Mouse (Mus musculus) cerebellum, postnatal 14 days (tissue): ENCODE results near the gene Ces1e.

Experiments used
- DNase-seq, 2 experiments: peaks; one replicate each; pipeline ENCODE4 v3.0.0; 2021; ENCODE audit warnings: mixed read lengths in 2 of 2

The Ces1e gene

GRCm38 (mm10) chr8:93174554-93174953, 54.9 kb downstream of the Ces1e start:
- no peak for DNase-seq

- no peak for DNase-seq
Observed at GRCm38 (mm10) chr8:93171846-93172590, 57.4 kb downstream of the Ces1e start.

GRCm38 (mm10) chr8:93163363-93163762, 66.1 kb downstream of the Ces1e start:
- DNase-seq: no peak

- DNase-seq: peak; percentile 28 to 41
Observed at GRCm38 (mm10) chr8:93151401-93151800, 78.0 kb downstream of the Ces1e start.
